Mouse (Mus musculus): ENCODE results near the gene Tenm3. TPM values are rescaled to one million over a fixed set of nuclear protein-coding genes. Genes with fewer than 3 reads are reported as not detected.
"Not testable (repeated sequence)": the region's sequence is repeated elsewhere in the genome, so short reads cannot be mapped to it uniquely, and the experiment has no call there.

Gene Tenm3
- polyA plus RNA-seq, 1 experiment from 2014 or later = 7.0 TPM

GRCm38 (mm10) chr8:48188586-48188985, 655.2 kb downstream of the Tenm3 start:
- no peak for ATAC-seq (ENCODE audit: extremely low read depth, insufficient number of reproducible peaks, low FRiP score, low TSS enrichment)
- WGBS = 92% methylated on average over 12 of the region's 12 CpGs
- Histone ChIP-seq H3K4me1 (no peaks in the 10 kb centered on the region), H3K27ac (replicated peaks) (no peak overlapping the region), H3K4me2 (no peak overlapping the region), H3K36me3 (no peaks in the 10 kb centered on the region), H3K27me3 (replicated peaks) (no peaks in the 10 kb centered on the region), H3K9ac (no peak overlapping the region), H3K9me3 (peaks cover 3% of the 10 kb centered on the region; the same call in 1 of the 2 replicates), H3K4me3 (no peak overlapping the region)

GRCm38 (mm10) chr8:48183758-48184157, 660.0 kb downstream of the Tenm3 start:
- Histone ChIP-seq H3K4me1 (no peaks in the 10 kb centered on the region), H3K4me3 (no peak overlapping the region), H3K9ac (no peak overlapping the region), H3K4me2 (no peak overlapping the region), H3K9me3 (peaks cover 13% of the 10 kb centered on the region), H3K36me3 (no peaks in the 10 kb centered on the region), H3K27ac (replicated peaks) (no peak overlapping the region), H3K27me3 (replicated peaks) (no peaks in the 10 kb centered on the region)
- ATAC-seq (ENCODE audit: extremely low read depth, insufficient number of reproducible peaks, low FRiP score, low TSS enrichment) = no peak
- 78% methylated on average over 7 of the region's 7 CpGs for WGBS

- Histone ChIP-seq H3K9ac (no peak overlapping the region), H3K9me3 (peaks cover 10% of the 10 kb centered on the region; the same call in 1 of the 2 replicates), H3K27ac (replicated peaks) (no peak overlapping the region), H3K4me3 (no peak overlapping the region), H3K4me2 (no peak overlapping the region), H3K36me3 (no peaks in the 10 kb centered on the region), H3K4me1 (no peaks in the 10 kb centered on the region), H3K27me3 (replicated peaks) (no peaks in the 10 kb centered on the region)
- 86% methylated on average over 3 of the region's 3 CpGs for WGBS
- ATAC-seq (ENCODE audit: extremely low read depth, insufficient number of reproducible peaks, low FRiP score, low TSS enrichment) = no peak
Measured at GRCm38 (mm10) chr8:48181000-48181399, 662.8 kb downstream of the Tenm3 start.

- not testable (repeated sequence) for H3K27ac ChIP-seq (replicated peaks); H3K9me3 ChIP-seq; H3K4me3 ChIP-seq; H3K9ac ChIP-seq; H3K4me1 ChIP-seq; H3K27me3 ChIP-seq (replicated peaks); H3K36me3 ChIP-seq; ATAC-seq (ENCODE audit: extremely low read depth, insufficient number of reproducible peaks, low FRiP score, low TSS enrichment); H3K4me2 ChIP-seq
- 68% methylated on average over 9 of the region's 9 CpGs for WGBS
Measured at GRCm38 (mm10) chr8:48180146-48180545, 663.6 kb downstream of the Tenm3 start.

GRCm38 (mm10) chr8:48178993-48179392, 664.8 kb downstream of the Tenm3 start:
- WGBS = 69% methylated on average over 4 of the region's 4 CpGs
- H3K4me3 ChIP-seq = no peak overlapping the region
- H3K9me3 ChIP-seq = peaks cover 10% of the 10 kb centered on the region; the same call in 1 of the 2 replicates
- no peak overlapping the region for H3K4me2 ChIP-seq
- no peak overlapping the region for H3K9ac ChIP-seq
- H3K27ac ChIP-seq (replicated peaks) = no peak overlapping the region
- H3K27me3 ChIP-seq (replicated peaks) = no peaks in the 10 kb centered on the region
- H3K4me1 ChIP-seq = no peaks in the 10 kb centered on the region
- no peaks in the 10 kb centered on the region for H3K36me3 ChIP-seq
- ATAC-seq (ENCODE audit: extremely low read depth, insufficient number of reproducible peaks, low FRiP score, low TSS enrichment) = no peak

GRCm38 (mm10) chr8:48177876-48178275, 665.9 kb downstream of the Tenm3 start:
- no peak for ATAC-seq (ENCODE audit: extremely low read depth, insufficient number of reproducible peaks, low FRiP score, low TSS enrichment)
- 87% methylated on average over 1 of the region's 1 CpGs for WGBS
- no peak overlapping the region for H3K9ac ChIP-seq
- H3K4me3 ChIP-seq = no peak overlapping the region
- peaks cover 10% of the 10 kb centered on the region; the same call in 1 of the 2 replicates for H3K9me3 ChIP-seq
- H3K4me2 ChIP-seq = no peak overlapping the region
- no peak overlapping the region for H3K27ac ChIP-seq (replicated peaks)
- H3K36me3 ChIP-seq = no peaks in the 10 kb centered on the region
- H3K4me1 ChIP-seq = no peaks in the 10 kb centered on the region
- H3K27me3 ChIP-seq (replicated peaks) = no peaks in the 10 kb centered on the region
